Mouse (Mus musculus) liver, postnatal 0 days (tissue): Measurements from ENCODE around the gene Pou3f4.

Source experiments
- CTCF ChIP-seq: sonication (generic); IDR thresholded peaks from 2 replicates; pipeline ENCODE4 v1.5.1; 2016; ENCODE audit warnings: antibody characterized with exemption, low read depth
- EP300 ChIP-seq: IDR thresholded peaks from 2 replicates; pipeline ENCODE4 v1.6.1; 2016; ENCODE audit warnings: antibody characterized with exemption, low read depth, mild to moderate bottlenecking

GRCm38 (mm10) chrX:110816609-110817008 is 2.5 kb downstream of the Pou3f4 start:
- TF ChIP-seq CTCF (no peak), EP300 (no peak)
